Mouse (Mus musculus) olfactory bulb, adult 2 months (tissue): Measurements from ENCODE around the gene Smdt1.

Experiments used
- CTCF ChIP-seq: fragments of 200-500 bp; IDR thresholded peaks from 2 replicates; pipeline ENCODE4 v1.5.1; 2012; ENCODE audit warnings: low read depth, mild to moderate bottlenecking, low read length, moderate library complexity; ENCODE audit not compliant: insufficient read depth
- POLR2A ChIP-seq: fragments of 200-500 bp; IDR thresholded peaks from 2 replicates; pipeline ENCODE4 v1.6.1; 2012; ENCODE audit warnings: mild to moderate bottlenecking, low read depth, low read length, moderate library complexity; ENCODE audit not compliant: insufficient read depth

DNA sequence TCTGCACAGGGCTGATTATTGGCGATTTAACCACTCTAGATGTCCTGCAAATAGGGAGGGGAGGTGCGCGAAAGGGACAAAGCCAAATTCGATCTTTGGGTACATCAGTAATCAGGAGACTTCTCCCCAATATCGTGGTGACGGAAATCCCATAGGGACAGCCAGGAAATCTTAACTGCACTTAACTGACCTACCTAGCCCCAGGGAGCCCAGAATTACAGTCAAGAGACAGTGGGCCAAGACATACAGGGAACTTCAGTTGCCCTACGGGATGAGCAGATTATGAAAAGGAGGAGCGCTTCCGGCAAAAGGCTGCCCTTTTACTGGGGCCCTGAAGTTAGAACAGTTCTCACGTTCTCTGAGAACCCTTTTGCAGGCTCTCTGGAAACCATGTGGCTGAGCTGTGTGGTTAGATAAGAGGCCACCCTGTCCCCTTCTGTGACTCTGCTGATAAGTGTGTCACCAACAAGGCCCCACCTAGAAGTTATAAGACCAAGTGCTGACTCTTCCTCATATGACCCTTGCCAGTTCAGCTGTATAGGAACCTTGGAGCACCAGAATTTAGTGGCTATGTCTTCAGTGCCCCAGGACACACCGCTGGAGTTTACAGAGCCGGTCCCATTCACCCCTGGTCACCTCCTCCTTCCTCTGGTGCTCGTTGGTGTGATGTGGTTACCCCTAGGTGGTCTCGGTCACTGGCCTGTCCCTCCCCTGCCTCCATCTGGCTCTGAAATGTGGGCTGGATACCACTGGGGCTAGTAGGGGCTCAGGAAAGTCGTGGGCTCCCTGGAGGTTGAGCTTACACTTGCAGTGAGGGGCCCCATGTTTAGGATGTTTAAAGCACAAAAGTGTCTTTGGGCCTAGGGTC, 3.1 kb downstream of the Smdt1 start:
- TF ChIP-seq CTCF: no peak
- no peak for TF ChIP-seq POLR2A
